Mouse (Mus musculus): ENCODE measurements around the gene Siglece.

DNA sequence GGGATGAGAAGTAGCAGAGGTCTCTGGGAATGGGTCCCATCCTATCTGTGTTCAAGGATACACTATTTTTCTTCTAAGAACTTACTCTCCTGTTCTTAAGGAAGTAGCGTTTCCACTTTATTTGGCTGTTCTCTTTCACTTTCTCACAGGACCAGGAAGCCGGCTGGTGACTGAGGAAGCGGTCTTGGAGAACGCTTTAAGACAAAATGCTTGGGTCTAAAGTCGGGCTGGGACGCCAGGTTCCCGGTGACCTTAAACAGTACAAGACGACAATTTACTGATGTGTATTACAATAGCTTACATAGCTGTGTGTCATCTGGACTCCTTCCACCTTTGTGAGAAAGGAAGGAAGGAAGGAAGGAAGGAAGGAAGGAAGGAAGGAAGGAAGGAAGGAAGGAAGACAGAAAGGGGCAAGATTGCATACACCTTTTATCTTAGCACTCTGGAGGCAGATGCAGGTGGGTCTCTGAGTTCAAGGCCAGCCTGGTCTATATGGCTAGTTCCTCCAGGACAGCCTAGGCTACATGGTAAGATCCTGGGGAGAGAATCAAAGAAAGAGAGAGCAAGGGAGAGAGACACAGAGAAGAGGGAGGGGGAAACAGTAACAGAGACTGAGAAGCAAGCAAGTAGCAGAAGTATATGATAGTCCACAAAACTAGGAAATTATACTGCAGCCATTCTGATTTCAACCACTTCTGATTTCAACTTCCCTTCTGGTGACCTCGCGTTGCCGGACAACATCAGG, 11.3 kb upstream of the Siglece start:
- TF ChIP-seq CTCF (IDR thresholded peaks at IDR 0.05; ENCODE audit: insufficient read depth, low read depth, low read length) (no peak), POLR2A (IDR thresholded peaks at IDR 0.05; ENCODE audit: insufficient read depth, low read depth, low read length) (no peak)

Data from olfactory bulb, adult 2 months (tissue).